Mouse (Mus musculus) A20 (cell line): ENCODE measurements around the gene Batf.
"Not testable (repeated sequence)": the region's sequence is repeated elsewhere in the genome, so short reads cannot be mapped to it uniquely, and the experiment has no call there.

ENCODE experiments used
- DNase-seq: peaks from one replicate; pipeline ENCODE4 v3.0.0-alpha.2; 2011; ENCODE audit warnings: low read depth, low spot score

The Batf gene

DNA sequence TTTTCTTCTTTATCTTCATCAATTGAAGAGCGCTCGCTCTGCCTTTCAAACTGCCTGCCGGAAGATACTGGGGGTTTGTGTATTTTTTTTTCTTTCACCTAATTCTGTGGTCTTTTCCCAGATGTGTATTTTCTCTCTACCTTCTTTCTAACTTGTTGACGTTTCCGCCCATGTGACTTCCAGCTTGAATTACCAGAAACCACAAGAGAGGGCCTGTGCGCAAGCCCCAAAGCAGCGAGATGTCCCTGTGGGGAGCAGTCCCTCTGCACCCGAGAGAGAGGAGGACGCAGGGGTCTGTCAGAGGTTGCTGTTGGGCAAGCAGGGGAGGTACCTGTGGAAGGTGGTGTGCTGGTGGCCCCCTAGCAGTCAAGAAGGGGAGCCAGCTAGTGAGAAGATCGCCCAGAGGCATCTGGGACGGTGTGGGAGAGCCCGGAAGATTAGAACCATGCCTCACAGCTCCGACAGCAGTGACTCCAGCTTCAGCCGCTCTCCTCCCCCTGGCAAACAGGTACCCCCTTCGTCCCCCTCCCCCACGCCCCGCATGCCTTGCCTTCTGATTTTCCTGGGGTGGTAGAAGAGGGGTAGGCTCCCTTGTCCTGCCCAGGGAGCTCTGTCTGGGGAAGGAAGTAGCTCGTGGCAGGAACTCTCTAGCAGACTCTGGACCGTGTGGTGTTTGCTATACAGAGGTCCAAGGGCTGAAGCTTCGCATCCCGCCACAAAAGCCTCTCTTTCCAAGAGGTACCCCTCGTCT lies at the start of gene Batf:
Batf (plus strand) TSS at position 204 of the 751 bp plus-strand sequence.
- DNase-seq, result peak; percentile 85

DNA sequence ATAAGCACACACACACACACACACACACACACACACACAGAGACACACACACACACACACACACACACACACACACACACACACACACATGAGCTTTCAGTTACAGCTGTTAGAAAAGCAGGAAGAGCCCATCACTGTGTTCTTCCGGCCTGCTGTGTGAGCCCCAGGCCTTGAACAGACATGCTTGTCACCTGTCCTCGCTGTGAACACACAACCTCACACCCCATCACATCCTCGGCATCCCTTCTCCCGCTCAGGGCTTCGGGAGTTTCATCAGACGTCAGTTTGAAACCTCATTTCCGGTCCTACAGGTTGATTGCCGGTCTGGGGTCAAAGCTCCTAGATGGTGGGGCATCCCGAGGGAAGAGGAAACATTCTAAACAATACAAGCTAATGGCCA lies 48.5 kb upstream of the Batf start:
- DNase-seq, result no peak

DNA sequence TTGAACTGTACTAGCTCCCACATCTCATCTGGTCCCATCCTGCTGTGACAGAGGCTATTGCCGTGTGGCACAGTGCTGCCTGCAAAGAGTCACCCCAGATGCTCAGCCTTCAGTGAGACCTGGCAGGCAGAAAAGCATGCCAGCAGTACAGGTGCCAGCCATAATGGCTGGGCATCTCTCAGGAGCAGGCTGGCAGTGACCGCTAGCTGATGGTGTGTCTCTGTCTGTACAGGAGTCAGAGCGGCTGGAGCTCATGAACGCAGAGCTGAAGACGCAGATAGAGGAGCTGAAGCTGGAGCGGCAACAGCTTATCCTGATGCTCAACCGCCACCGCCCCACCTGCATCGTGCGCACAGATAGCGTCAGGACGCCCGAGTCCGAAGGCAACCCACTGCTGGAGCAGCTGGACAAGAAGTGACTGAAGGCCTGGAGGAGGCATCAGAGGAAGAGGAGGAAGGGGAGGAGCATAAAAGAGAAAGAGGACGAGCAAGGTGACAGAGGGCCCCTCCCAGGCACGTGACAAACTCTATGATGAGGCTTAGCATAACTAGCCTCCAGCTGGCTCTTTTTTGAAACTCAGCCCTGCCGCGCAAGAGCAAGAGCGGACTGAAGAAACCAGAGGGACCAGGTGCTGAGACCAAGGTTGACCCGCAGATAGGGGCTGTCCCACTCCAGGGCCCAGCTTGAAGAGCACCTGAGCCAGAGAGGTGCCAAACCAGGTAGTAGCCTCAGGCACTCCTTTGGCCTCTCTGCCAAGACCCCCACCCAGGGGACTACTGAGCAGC lies 47.7 kb upstream of the Batf start:
- DNase-seq, result no peak

DNA sequence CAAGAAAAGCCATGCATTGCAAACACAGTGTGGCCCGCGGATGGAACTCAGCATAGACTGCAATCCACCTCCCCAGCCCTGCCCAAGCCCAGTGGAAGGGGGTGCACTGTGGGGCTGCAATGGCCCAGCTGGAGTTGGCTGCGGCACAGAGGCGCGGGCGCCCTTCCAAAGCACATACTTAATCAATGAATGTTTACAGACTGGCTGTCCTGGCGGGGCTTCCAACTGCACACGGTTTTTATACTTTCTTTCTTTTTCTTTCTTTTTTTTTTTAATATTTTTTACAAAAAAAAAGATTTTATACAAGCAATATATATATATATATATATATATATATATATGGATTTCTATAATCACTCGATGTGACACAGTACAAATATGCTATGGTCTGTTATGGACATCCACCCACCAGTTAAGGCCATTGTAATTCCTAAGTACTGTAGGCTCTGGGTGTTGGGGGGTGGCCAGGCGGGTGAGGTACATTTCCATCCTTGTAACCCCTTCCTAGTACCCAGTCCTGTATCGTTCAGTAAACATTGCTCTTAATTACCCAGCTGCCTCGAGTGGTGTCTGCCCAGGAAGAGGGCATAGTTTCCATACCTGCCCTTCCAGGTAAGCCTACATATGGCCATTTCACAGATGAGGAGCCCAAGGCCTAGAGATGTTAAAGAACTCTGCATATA lies 47.0 kb upstream of the Batf start:
- DNase-seq, result no peak

DNA sequence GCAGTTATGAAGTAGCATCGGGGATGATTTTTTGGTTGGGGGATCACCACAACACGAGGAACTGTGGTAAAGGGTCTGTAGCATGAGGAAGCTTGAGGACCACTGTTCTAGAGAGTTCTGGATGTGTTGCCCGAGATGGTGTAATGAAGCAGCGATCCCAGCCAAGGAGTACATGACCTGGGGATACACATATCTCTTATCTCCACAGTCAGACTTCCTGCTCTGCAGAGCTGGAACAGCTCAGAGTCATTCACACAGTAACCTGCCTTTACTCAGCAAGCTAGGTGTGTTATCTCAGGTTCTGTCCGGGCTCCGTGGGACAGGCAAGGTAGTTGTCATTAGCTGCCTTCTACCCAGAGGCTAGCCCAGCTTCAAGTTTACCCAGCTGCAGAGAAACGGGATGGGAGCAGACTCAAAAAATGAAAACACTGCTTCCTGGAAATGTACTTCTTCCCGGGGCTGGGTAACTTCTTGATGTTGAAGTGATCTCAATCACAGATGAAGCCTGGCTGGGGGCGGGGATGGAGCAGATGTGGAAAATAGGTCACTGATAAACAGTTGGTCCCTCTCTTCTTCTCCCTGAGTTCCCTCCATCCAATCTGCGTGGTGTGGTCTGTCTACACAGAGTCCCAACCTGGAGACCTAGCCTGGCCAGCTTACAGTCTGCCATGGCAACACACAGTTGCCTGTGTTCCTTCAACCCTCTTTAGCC lies 45.5 kb upstream of the Batf start:
- DNase-seq, result no peak

DNA sequence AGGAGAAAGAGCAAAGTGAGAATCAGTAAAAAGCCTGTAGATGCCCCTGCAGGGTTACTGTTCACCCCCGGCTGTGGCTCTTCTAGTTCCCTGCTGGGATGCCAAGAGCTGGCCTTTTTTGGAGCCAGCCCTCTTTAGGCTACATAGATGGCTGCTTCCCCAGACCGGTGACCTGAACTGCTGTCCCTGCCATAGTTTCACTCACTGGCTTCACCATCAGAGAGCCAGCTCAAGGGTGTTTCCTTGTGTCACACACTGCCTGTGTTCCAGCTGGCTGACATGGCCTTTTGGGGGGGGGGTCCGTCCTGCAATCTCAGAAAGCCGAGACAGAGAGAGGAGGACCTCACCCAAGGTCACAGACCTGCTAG lies 44.9 kb upstream of the Batf start:
- no peak for DNase-seq

DNA sequence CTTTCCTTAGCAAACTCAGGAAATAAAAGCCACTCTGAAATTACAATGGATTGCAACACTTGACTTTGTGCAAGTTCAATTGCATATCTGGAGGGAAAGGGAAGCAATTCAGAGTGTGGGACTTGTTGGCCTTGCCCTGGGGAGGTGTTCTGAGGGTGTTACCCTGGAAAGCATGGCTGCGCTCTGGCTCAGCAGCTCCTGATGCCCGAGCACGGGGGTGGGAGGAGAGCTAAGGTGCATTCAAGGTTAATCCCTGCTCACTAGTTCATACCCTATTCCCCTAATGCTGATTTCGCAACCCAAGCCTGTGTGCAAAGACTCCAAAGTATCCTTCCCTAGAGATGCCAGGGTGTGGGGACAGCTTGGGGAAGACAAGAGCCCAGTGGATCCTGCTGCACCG lies 42.7 kb upstream of the Batf start:
- no peak for DNase-seq

DNA sequence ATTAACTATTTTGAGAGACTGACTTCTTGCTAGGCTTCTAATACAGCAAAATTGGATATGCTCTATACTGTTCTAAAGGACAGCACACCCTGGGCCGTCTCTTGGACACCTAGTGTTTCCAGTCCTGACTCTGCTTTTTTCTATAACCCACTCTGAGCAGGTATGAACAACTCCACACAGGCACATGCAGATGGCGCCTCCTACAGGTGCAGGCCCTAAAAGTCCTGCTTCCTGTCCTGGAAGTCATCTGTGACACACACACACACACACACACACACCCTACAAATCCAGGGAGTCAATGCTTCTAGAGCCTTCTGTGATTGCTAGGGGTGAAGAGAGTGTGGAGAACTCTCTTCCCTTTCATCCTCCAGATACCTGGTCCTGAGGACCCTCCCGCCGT lies 40.8 kb upstream of the Batf start:
- peak; percentile 61 for DNase-seq

DNA sequence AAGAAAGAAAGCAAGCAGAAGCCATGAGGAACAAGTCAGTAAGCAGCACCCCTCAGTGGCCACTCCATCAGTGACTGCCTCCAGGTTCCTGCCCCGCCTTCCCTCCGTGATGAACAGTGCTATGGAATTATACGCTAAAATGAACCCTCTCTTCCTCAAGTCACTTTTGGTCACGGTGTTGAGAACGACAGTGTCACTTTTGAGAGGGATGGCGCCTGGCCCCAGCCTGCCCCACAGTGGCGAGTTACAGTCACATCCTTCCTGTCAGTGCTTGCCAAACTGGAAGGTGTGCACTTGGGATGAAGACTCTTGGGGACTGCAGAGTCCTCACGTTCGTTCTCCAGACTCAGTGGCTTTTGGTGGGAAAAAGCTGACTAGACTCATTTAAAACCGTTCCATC lies 39.1 kb upstream of the Batf start:
- DNase-seq, result peak; percentile 42

DNA sequence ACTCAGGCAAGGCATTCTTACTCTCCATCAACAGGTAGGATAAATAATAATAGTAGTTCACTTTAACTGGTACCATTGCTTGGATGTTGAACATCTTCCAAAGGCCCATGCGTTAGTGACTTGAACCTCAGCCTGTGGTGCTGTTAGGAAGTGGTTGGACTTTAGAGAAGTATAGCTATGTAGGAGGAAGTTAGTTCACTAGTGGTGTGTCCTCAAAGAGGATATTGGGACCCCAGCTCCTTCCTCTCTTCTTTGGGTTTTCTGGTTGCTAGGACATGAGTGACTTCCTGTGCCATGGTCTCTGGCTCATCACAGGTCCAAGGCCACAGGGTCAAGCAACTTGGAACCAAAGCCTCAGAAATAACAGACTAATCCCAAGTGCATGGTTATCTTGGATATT lies 38.5 kb upstream of the Batf start:
- no peak for DNase-seq

DNA sequence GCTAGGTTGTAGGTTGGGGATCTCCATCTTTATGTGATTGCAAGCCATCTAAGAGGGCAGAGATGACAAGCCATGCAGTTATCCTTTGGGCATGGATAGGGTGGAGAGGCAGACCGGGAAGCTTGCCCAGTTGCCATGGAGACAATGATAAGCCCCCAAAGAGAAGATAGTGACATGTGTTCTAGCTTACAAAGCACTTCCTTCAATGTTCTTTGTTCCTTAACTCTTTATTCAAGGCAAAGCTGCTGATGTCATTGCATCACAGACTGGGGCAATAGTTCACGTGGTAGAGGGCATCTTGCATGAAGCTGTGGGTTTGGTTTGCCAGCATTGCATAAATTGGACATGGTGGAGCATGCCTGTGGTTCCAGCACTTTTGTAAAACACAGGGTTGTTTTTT lies 27.1 kb upstream of the Batf start:
- no peak for DNase-seq

DNA sequence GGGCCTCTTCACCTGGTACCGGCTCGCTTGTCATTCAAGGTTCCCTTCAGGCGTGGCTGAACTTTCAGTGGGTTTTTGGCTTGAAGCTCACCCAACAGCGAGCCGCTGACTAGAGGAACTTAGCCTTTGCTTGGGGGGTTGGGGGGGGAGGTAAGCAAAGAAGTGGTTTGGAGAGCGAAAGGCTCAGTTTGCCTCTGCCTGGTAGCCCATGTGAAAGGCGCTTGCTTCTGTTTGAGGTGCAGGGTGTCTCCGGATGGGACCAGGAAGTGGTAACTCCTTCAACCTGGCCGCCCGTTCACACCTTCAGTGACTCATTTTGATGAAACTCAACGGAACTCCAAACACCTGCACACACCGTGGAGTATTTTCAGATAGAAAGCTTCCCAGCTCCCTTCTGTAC lies 25.6 kb upstream of the Batf start:
- peak; percentile 65 for DNase-seq

DNA sequence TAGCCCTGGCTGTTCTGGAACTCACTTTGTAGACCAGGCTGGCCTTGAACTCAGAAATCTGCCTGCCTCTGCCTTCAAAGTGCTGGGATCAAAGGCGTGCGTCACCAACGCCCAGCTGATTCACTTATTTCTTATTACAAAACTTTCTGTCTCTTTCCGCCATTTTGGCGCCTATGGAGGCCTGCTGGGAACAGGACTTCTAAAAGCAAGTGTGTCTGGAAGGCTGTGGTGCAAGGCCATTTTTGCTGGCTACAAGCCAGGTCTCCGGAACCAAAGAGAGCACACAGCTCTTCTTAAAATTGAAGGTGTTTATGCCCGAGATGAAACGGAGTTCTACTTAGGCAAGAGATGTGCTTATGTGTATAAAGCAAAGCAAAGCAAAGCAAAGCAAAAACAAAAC lies 24.2 kb upstream of the Batf start:
- DNase-seq, result not testable (repeated sequence)

DNA sequence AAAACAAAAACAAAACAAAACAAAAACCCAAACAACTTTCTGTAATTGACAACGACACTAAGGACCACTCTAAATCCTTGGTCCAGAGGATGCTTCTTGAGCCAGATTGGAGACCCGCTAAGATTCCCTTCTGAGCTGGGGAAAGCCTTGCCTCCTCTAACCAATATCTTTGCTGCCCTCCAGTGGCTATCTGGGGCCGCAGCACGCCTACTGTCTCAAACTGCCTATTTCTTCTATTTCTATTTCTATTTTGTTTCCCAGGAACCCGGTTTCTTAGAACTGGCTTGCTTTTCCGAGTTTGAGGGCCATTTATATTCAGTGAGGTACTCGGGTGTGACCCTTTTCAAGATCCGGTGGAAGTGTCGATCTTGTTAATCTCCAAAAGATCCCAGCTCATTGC lies 23.6 kb upstream of the Batf start:
- DNase-seq, result peak; percentile 67

DNA sequence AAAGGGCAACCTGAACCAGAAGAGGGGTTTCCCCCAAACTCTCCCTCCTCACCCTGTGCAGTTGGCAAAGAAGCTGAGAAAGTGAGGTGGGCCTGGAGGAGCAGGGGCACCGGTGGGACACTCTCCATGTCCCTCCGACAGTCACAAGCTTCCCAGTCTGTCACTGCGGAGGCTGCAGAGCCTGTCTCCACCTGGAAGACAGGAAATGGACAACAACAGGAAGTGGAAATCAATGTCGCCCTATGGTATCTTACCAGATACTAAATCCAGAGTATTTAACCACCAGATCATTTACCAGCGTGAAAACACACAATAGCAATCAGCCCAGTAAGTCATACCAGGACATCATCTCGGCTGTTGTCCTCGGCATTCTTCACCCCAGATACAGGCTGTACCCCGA lies 20.4 kb upstream of the Batf start:
- no peak for DNase-seq

DNA sequence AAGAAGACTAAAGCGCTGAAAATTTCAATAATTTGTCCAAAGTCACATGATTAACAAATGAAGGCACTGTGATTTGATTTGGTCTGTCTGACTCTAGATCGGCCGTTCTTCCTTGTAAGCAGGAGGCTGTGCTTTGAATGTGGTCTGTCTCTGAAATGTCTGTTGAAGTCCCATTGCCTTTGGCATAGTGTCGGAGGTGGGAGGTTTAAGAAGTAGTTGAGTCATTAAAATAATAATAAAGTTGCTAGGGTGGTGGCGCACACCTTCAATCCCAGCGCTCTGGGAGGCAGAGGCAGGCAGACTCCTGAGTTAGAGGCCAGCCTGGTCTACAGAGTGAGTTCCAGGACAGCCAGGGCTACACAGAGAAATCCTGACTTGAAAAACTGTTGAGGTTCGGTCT lies 19.4 kb upstream of the Batf start:
- no peak for DNase-seq

DNA sequence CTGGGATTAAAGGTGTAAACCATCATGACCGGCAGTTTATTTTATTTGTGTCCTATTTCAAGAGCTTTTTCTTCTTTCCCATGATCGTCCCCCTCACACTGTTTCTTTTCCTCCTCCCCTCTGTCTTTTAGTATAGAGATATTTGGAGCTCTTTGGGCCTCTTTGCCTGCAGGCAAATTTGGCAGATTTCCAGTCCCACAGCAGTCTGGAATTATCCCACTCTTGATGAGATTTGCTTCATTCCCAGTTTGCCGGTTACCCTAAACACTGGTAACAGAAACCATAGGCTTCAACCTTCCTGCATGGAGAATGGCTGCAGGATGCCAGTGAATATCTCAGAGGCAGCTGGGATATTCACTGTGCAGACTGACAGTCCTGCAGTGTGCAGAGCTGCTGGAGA lies 17.8 kb upstream of the Batf start:
- DNase-seq, result no peak

DNA sequence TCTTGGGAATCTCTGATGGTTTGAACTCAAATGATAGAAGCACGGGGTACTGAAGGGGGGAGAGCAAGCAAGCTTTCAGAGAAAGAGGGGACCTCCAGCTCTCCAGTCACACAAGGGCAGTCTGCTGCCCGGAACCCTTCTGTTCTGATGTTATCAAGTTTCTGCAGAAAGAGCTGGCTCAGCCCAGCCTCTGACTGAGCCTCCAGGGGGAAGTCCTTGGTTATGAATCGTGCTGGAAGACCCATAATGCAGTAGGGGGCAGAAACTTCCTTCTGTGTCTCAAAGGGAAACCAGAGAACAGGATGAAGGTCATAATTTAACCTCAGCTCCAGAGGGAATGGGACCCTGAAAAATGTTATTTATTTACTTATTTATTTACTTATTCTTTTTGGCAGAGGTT lies 16.4 kb upstream of the Batf start:
- DNase-seq, result no peak

DNA sequence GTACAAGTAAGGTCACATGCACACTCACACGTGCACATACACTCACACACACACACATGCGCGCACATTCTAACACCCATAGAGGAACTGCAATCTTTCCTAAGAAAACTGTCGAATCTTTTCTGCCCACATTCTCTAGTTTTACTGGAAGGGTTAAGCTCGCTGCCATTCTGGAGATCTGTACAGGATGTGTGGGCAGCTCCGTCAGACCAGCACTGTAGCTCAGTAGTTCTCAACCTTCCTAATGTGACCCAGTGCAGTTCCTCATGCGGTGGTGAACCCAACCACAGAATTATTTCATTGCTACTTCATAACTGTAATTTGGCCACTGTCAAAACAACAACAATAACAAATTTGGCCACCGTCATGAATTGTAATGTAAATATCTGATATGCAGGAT lies 12.6 kb upstream of the Batf start:
- no peak for DNase-seq

DNA sequence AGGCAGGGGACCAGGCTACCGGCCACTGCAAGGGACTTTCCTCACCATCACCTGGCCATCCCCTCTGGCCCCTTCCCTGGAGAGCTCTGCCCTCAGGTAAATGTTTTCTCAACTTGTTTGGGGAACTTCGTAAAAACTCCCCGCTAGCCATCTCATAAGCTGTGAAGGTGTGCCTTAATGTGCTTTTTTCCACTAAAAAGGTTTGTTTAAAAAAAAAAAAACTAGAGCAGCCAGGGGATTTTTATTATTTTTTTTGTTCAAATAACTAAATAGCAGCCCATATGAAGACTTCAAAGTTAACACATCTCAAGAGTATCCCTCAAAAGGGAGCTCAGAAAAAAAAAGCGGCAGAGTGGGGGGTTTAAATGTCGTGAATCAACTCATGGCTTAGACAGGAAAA lies 7.4 kb upstream of the Batf start:
- no peak for DNase-seq

DNA sequence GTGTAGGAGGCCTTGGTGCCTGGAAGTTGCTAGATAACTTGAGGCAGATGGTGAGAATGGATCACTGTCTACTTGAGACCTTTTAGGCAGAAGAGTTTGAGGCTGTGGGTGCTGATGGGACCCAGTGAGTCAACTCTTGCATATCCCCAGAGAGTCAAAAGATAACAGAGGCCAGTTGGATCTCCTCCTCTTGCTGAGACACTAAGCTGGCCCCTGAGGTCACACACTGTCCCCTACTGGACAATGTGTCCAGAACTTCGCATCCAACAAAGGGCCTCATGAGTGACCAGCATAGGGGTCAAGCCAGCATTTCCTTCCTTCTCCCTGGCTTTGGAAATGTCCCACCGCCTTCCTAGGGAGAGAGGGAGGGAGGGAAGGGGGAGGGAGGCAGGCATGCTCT lies 6.7 kb upstream of the Batf start:
- no peak for DNase-seq

DNA sequence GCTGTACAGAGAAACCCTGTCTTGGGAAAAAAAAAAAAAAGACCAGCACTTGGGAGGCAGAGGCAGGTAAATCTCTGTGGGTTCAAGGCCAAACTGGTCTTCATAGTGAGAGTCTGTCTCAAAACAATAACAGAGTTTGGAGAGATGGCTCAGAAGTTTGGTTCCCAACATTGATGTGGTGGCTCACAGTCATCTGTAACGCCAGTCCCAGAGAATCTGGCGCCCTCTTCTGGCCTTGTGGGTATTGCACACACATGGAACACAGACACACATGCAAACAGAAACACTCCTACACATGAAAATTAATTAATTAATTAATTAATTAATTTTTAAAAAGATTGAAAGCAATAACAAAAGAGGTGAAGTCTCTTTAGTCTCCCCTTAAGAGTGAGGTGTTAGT lies 4.1 kb upstream of the Batf start:
- no peak for DNase-seq
